In the genomic region with DNA sequence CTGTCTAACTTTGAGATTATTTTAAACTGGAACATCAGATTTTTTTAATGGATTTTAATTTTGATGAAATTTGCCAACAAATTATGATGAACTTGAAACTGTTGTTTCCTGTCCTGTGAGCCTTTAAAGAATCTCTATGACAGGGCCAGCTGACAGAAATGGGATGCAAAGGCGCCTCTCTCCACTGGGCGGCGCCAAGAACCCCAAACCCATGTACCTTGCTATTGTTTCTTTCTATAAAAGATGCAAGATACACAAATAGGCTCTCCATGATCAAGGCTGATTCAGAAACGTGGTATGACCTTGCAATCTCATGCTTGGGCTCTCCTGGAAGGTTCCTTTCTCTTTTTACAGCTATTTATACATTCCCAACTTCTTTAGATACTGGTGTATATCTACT, we compare ENCODE assay signal across 9 mouse cellular contexts. TPM values are rescaled to one million over a fixed set of nuclear protein-coding genes. Genes with fewer than 3 reads are reported as not detected.
A peak's percentile ranks its signal among the peaks of the same experiment; 100 is the strongest.
DNase-seq lines count a peak whose midpoint lies in the region; ATAC-seq lines count a peak whose summit lies in the region.
"Had no signal": no experiment of that assay in that cellular context is flagged by ENCODE, and none has a peak within 500 bp of the region (broad histone marks: within the 10 kb centered on the region; RNA-seq: fewer than 3 reads in every experiment).

No protein-coding gene starts in this region.

- no peaks in the 10 kb centered on the region for H3K9me3 ChIP-seq in liver, embryonic 11.5 days (ENCODE audit: control insufficient read depth, low read length)

- no peak overlapping the region for H3K27ac ChIP-seq in liver, embryonic 11.5 days (ENCODE audit: low read depth, low read length)

- WGBS in liver, embryonic 11.5 days = 0% methylated on average over 4 of the region's 4 CpGs

- no peak for ATAC-seq in cerebellum, adult (ENCODE audit: insufficient number of reproducible peaks, low FRiP score, low TSS enrichment)
- ATAC-seq in liver, embryonic 11.5 days (replicated peaks; ENCODE audit: low FRiP score) = no peak

- H3K4me1 ChIP-seq in liver, embryonic 11.5 days (replicated peaks; ENCODE audit: control insufficient read depth, insufficient read depth, low read length) = peaks cover 6% of the 10 kb centered on the region; the same call in 1 of the 2 replicates

- no peaks in the 10 kb centered on the region for H3K36me3 ChIP-seq in liver, embryonic 11.5 days (ENCODE audit: control insufficient read depth, insufficient read depth, low read length)

- H3K9ac ChIP-seq in liver, embryonic 11.5 days (ENCODE audit: low read depth, low read length) = no peak overlapping the region

- no peak overlapping the region for H3K4me3 ChIP-seq in liver, embryonic 11.5 days (ENCODE audit: low read depth, low read length)

- DNase-seq in cerebellum, adult 11 months = peak; percentile 77
- peak; percentile 22 for DNase-seq in liver
- DNase-seq in liver, embryonic 11.5 days (ENCODE audit: low spot score) = no peak
- DNase-seq in cerebellum, adult 18-20 months = peak; percentile 79 to 88
- DNase-seq in kidney, postnatal 4 days = peak; percentile 67 to 76
- DNase-seq in ovary, postnatal 36 days (ENCODE audit: low spot score) = no peak
- no peak for DNase-seq in layer of hippocampus, adult 9-10 months (ENCODE audit: low spot score)

- peaks cover 100% of the 10 kb centered on the region for H3K27me3 ChIP-seq in liver, embryonic 11.5 days (replicated peaks; ENCODE audit: control insufficient read depth, insufficient read depth, low read length)

- H3K4me2 ChIP-seq in liver, embryonic 11.5 days = no peak overlapping the region

RNA-seq across cellular contexts. Expression of a gene that starts 3.9 kb away (rescaled TPM):
- not detected in 2 replicates for polyA plus RNA-seq in liver, embryonic 11.5 days (2014; fragmentation: Nextera tagmentation; extraction: Ambion mirVana)
- polyA plus RNA-seq: lung, embryonic 16.5 days had no signal

Comparison
In these comparisons a context has a peak if more than half of its experiments do, and no peak if none do; other contexts are left out.
1. DNase-seq: peak in cerebellum, adult 11 months (single experiment), liver (single experiment), cerebellum, adult 18-20 months (2 of 2) and kidney, postnatal 4 days (2 of 2); none in liver, embryonic 11.5 days (single experiment), ovary, postnatal 36 days (single experiment) and layer of hippocampus, adult 9-10 months (single experiment).